Mouse (Mus musculus): Measurements from ENCODE around the gene Gm45062. TPM values are rescaled to one million over a fixed set of nuclear protein-coding genes. Genes with fewer than 3 reads are reported as not detected.

The Gm45062 gene
- 0.50 and 0.92 TPM in 2 replicates for polyA plus RNA-seq (2015; fragmentation: Nextera tagmentation; extraction: Ambion mirVana)

GRCm38 (mm10) chr6:8259004-8259666 lies at the start of gene Gm45062, which contains the start of the genes Rpa3 and Umad1:
Gene Gm45062, plus strand, starts transcription at chr6:8259450.
Gene Rpa3, minus strand, starts transcription at chr6:8259173.
Gene Umad1, plus strand, starts transcription at chr6:8259288.

GRCm38 (mm10) chr6:8509551-8509950 lies 250.3 kb downstream of the Gm45062 start, which contains the start of gene Glcci1:
Gene Glcci1, plus strand, starts transcription at chr6:8509600.

Other genes with a start within 250 kb of the Gm45062 start
- 0.59 and 0.79 TPM in 2 replicates for gene Col28a1, start 66.8 kb upstream of the Gm45062 start, polyA plus RNA-seq (2015; fragmentation: Nextera tagmentation; extraction: Ambion mirVana)
- gene Mios, start 50.2 kb upstream of the Gm45062 start, polyA plus RNA-seq (2015; fragmentation: Nextera tagmentation; extraction: Ambion mirVana): 13.1 and 14.3 TPM in 2 replicates
- gene Rpa3, start 277 bp upstream of the Gm45062 start, polyA plus RNA-seq (2015; fragmentation: Nextera tagmentation; extraction: Ambion mirVana): 71.1 and 80.7 TPM in 2 replicates
- gene Umad1, start 162 bp upstream of the Gm45062 start, polyA plus RNA-seq (2015; fragmentation: Nextera tagmentation; extraction: Ambion mirVana): 13.6 and 16.4 TPM in 2 replicates

All from urinary bladder, postnatal 0 days (tissue).